Mouse (Mus musculus): ENCODE results near the gene Psmd9.

The Psmd9 gene

DNA sequence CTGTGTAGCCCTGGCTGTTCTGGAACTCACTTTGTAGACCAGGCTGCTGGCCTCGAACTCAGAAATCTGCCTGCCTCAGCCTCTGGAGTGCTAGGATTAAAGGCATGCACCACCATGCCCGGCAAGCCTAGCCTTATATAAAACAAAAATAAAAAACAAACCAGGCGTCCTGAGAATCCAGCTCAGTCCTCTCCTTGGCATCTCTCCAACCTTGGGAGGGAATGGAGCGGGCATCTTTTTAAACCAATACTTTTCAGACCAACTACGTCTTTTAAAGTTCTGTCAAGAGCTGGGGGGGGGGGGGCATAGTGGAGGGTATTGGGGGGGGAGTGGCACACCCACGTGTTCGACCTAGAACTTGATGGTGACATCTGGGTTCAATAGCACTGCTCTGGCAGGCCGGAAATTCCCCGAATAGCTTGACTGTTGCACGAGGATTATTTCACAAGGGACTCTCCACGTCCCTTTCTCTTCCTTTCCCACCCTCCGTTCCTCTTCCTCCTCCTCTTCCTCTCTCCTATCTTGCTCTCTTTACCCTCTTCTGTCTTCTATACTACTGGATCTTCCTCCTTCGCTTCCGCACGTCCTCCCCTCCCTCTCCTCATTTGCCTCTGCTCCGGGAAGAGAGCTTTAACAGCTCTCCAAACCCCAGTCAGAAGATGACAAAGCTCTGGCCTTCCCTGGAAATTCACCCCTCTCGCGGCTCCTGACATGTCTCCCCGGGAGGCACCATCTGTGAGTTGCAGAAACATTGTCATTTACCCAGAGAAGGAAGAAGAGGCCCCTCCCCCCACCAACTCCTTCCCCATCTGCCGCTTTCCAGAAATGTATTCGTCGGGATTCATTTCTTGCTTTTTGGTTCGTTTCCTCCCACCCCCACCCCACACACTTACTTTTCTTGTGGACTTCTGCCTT lies 87.9 kb downstream of the Psmd9 start:
- peak; percentile 39 to 60 for DNase-seq

GRCm38 (mm10) chr5:123258990-123259389 lies 89.8 kb downstream of the Psmd9 start:
- DNase-seq, result peak; percentile 74 to 77

DNA sequence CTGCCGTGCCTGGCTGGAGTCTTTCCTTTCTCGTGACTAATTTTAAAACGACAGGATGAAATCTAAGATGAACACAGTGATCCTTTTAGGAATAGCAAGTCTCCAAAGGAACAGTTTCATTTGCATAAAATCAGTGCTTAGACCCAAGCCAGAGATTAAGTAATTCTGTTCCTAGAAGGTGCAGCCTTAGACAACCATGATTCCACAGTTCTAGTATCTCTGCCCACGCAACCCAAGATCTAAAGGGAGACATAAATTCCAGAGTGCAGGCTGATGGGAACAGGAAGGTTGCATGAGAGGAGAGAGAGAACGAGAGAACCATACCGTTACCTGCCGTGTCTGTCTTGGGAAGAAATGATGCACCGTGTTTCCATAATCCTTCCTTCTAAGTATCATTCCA lies 91.5 kb downstream of the Psmd9 start:
- DNase-seq, result no peak

GRCm38 (mm10) chr5:123266909-123267308 lies 97.7 kb downstream of the Psmd9 start:
- no peak for DNase-seq

DNA sequence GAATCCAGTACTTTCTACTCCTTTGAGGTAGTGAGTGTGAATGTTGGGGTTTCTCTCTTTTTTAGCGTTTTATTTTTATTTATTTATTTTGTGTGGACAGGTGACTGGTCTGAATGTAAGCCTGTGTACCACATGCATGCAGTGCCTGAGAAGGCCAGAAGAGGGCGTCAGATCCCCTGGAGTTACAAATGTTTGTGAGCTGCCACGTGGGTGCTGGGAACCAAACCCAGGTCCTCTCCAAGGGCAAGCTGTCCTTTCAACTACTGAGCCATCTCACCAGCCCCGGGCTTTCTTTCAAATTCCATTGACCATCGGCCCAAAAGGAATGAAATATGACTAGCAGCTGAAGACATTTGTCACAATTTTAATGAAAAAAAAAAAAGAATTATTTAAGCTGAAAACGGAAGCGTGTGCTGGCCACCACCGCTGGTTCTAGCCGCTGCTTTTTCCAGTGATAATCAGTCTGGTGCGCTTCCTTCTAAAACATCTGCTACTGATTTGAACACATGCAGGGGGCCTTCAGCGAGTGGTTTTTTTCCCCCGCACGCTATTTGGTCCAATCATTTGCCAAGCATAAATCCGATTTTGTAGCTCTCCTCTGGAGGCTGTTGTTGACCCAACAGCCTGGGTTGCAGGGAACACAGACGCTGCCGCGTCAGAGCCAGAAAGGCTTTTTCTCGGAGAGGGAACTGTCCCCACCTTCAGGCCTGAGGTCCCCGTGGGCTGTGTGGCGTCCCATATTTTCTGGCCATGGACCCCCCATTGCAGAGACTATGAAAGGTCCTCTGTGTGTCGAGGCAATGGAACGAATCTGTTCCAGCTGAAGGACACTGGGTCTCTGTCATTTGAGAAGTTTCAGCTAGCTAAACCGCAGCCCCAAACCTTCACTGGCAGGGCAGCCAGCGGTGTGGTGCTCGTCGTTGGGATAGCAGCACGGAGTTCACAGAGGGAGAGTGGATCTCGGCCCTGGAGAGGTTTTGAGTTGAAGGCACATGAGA lies 99.6 kb downstream of the Psmd9 start:
- no peak for DNase-seq

GRCm38 (mm10) chr5:123270917-123271316 lies 101.7 kb downstream of the Psmd9 start:
- no peak for DNase-seq

DNA sequence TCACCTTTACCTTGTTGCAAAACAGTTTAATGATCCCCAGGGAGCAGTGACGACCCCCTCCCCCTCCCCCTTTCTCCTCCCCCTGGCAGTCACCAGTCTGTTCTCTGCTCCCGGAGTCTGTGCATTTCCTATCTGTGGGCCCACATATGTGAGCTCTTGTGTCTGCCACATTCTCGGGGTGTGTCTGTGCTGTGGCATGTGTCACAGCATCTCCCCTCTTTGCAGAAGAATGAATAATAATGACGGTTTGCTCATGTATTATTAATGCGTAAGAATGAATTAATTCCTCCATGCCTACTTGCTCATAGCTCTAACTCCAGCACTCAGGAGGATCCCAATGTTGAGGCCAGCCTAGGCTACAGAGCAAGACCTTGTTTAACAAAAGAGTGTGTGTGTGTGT lies 103.7 kb downstream of the Psmd9 start:
- DNase-seq, result no peak

DNA sequence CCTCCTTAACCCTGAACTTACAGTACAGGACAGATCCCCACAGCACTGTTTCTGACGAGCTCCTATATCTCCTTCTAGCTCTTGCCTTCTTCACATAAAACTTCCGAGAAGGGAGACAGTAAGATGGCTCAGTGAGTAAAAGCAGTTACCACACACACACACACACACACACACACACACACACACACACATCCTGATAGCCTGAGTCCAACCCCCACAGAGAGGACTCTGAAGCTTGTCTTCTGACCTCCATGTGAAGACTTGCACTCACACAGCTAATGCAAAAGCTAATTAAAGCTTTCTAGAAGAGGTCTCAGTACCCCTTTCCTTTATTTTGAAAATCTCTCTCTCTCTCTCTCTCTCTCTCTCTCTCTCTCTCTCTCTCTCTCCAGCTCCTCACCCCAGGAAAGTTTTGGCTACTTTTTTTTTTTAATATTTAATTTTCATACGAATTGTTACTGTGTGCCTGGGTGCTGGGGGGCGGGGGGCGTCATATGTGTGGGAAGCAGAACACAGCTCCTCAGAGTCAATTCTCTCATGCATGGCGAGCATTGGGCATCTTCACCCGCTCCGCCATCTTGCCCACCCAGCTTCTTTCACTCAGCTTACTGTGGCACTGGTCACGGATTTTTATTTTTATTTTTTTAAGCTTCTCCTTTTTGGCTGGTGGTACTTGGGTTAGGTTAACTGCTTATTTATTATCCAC lies 107.6 kb downstream of the Psmd9 start:
- DNase-seq, result peak in 1 of 2 experiments; percentile 40

DNA sequence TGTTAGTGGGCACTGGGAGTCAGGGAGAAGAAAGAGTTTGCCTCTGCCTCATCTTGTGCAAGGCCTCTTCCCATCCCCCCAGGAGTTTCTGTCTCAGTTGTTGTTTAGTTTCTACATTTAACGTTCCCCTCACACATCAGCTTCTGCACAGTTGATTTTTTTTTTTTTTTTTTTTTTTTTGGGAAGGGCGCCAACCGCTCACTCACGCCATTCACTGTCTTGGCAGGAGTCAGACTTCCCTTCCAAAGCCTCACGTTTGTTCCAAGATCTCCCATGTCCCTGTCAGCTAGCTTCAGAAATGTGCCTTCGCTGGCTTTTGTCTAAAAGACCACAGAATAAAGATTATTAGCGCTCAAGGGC lies 108.1 kb downstream of the Psmd9 start:
- DNase-seq, result no peak

DNA sequence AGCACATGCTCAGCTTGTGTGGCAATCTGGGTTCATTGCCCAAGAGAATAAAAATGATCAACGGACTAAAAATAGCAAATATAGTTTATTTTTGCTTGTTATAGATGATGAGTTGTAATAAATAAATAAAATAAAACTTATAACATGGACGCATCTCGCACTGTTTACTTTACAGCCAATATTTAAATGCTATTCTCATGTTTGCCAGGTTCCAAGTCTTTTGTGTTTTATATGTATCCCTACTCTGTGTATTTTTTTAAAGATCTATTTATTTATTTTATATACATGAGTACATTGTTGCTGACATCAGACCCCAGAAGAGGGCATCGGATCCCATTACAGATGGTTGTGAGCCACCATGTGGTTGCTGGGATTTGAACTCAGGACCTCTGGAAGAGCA lies 108.5 kb downstream of the Psmd9 start:
- DNase-seq, result no peak

DNA sequence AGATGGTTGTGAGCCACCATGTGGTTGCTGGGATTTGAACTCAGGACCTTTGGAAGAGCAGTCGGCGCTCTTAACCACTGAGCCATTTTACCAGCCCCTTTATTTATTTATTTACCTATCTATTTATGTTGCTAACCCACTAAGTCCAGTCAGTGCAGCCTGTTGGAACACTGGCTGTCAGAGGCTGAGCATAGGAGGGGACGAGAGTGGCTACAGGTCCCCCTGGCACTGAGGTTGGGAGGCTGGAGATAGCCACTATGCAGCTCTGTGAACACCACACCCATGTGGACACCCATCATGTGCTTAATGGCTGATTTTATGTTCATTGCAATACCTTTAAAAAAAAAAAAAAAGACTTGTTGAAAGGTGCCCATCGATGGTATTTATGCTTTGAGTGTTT lies 110.0 kb downstream of the Psmd9 start:
- no peak for DNase-seq

DNA sequence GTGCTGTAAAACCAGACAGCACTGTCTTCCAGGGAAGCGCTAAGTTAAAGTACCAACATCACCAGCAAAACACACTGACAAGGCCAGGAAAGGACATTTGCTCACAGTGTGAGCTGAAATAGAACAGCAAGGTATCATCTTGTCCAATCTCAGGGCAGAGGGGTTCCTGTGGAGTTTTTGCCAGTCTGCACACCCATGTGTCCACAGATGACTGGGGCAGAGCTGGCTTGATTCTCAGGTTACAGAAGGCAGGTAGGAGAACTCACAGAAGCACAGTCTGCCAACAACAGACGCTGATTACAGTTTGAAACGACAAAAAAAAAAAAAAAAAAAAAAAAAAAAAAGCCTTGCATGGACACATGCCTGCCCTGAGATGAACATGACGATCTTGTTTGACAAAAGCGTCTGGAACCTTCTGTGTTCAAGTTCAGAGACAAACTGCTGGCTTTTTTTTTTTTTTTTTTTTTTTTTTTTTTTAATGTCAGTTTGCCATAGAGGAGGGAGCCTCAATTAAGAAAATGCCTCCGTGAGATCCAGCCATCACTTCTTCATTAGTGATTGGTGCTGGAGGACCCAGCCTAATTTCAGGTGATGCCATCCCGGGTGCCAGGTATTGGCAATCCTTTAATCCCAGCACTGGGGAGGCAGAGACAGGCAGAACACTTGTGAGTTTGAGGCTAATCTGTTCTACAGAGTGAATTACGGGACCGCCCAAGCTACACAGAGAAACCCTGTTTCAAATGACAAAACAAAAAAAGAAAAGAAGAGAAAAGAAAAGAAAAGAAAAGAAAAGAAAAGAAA lies 112.3 kb downstream of the Psmd9 start:
- no peak for DNase-seq

DNA sequence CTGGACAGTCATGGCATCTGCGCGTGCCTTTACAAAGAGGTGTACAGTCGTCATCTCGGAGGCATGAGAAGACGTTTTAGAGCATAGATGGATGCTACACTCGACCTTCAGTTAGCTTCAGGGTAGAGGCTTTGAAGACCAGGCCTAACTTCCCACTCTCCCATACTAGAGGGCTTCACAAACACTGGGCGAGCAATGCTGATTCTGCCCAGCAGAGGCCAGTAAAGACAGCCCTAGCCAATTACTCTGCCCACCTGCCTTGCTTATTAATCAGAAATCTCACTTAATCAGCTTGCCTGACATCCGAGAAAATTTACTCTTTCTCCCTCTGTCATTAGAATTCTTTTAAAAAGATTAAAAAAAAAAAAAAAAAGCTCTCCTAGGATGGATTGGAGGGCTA lies 116.0 kb downstream of the Psmd9 start:
- DNase-seq, result peak; percentile 75 to 77

DNA sequence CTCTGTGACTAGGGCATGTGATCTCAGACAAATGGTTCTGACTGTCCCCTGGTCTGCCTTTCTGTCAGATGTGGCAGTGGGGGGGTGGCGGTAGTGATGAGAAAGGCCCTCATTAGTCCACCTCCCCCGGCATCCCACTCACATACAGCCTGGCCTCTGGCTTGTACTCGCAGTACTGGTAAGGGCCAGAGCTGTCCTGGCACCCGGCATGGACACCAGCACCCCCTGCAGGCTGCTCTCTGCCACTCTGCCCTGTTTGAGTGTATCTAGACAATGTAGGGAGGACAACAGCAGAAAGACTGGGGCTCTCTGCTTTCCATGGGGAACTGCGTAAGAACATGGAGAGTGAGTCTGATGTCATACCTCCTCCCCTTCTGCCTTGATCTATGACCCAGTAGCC lies 118.9 kb downstream of the Psmd9 start:
- peak in 1 of 2 experiments; percentile 30 for DNase-seq

- no peak for DNase-seq
These were observed 125.4 kb downstream of the Psmd9 start for GRCm38 (mm10) chr5:123294653-123295052.

- DNase-seq, result peak; percentile 53 to 66
These were observed 127.1 kb downstream of the Psmd9 start for GRCm38 (mm10) chr5:123296224-123296806.

- peak in 1 of 2 experiments; percentile 41 for DNase-seq
These were observed 128.0 kb downstream of the Psmd9 start for GRCm38 (mm10) chr5:123296972-123297754.

GRCm38 (mm10) chr5:123297830-123298229 lies 128.6 kb downstream of the Psmd9 start:
- DNase-seq, result peak in 1 of 2 experiments; percentile 28

- DNase-seq, result peak; percentile 51 to 64
These were observed 129.3 kb downstream of the Psmd9 start for GRCm38 (mm10) chr5:123298526-123298925.
